Comparison of ENCODE assay signal across 13 mouse cellular contexts in the genomic region with DNA sequence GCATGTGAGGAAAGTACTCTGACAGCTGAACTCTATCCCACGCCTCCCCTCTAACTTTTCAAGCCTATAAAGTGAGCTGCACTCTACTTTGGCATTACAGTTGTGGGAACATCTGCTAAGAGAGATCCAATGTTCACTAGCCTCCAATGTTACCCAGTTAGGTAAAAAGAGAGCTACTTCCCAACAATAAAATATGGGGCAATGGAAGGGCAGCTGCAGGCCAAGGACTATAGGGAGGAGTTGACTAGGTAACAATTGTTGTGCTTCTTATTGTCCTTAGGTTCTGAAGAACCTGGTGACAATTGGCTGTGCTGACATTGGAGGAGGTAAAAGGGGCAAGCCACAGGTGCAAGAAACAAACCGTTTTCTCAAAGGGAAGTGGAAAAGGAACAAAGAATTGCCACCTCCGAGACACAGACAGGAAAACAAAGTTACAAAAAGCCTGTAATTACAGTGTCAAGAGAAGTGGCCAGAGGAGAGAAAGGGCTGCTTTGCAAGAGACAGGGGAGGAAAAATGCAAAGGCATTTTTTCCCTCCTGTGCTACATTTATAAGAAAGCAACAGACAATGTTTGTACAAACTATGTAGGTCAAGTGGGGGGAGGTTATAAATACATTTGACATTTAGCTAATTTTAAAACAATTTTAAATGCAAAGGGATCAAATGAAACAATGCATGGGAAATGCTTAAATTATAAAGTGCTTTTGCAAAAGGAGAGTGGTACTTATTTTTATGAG. TPM values are rescaled to one million over a fixed set of nuclear protein-coding genes. Genes with fewer than 3 reads are reported as not detected.
DNase-seq lines count a peak whose midpoint lies in the region; ATAC-seq and TF ChIP-seq lines count a peak whose summit lies in the region.
"Had no signal": no experiment of that assay in that cellular context is flagged by ENCODE, and none has a peak within 500 bp of the region (broad histone marks: within the 10 kb centered on the region; RNA-seq: fewer than 3 reads in every experiment).

No protein-coding gene starts in this region.

- no peak for TF ChIP-seq CTCF in lung, embryonic 14.5 days (IDR thresholded peaks at IDR 0.05; ENCODE audit: low read depth)

- ATAC-seq in heart, embryonic 15.5 days (replicated peaks; ENCODE audit: insufficient number of reproducible peaks, insufficient read depth, low FRiP score, low read depth) = no peak
- ATAC-seq in lung, embryonic 14.5 days (ENCODE audit: insufficient read depth) = peak; percentile 52
- peak; percentile 34; the same call in 1 of the 2 replicates for ATAC-seq in intestine, embryonic 15.5 days
- ATAC-seq: activated CD4-positive, CD25-positive, alpha-beta regulatory T cell, adult 4 months; hindbrain, embryonic 16.5 days had no signal

- H3K9ac ChIP-seq in heart, embryonic 15.5 days = no peak overlapping the region
- H3K9ac ChIP-seq in lung, embryonic 14.5 days = no peak overlapping the region
- no peak overlapping the region for H3K9ac ChIP-seq in intestine, embryonic 15.5 days
- H3K9ac ChIP-seq: liver, embryonic 13.5 days had no signal

- H3K27ac ChIP-seq in heart, embryonic 15.5 days = peak overlapping the region; percentile 28
- peak overlapping the region; percentile 77 for H3K27ac ChIP-seq in lung, embryonic 14.5 days (ENCODE audit: low read depth)
- peak overlapping the region; percentile 34; the same call in 1 of the 2 replicates for H3K27ac ChIP-seq in intestine, embryonic 15.5 days
- H3K27ac ChIP-seq: layer of hippocampus, adult 2 months; liver, embryonic 13.5 days had no signal

- H3K4me1 ChIP-seq in heart, embryonic 15.5 days (replicated peaks) = peaks cover 12% of the 10 kb centered on the region
- peaks cover 13% of the 10 kb centered on the region for H3K4me1 ChIP-seq in lung, embryonic 14.5 days (ENCODE audit: insufficient read depth)
- H3K4me1 ChIP-seq in intestine, embryonic 15.5 days (replicated peaks) = peaks cover 11% of the 10 kb centered on the region; the same call in 1 of the 2 replicates
- H3K4me1 ChIP-seq: liver, embryonic 13.5 days had no signal

- H3K4me2 ChIP-seq in heart, embryonic 15.5 days = no peak overlapping the region
- H3K4me2 ChIP-seq in lung, embryonic 14.5 days = no peak overlapping the region
- H3K4me2 ChIP-seq in intestine, embryonic 15.5 days (replicated peaks) = no peak overlapping the region
- H3K4me2 ChIP-seq: liver, embryonic 13.5 days had no signal

- WGBS in heart, embryonic 15.5 days = 50% methylated on average over 3 of the region's 3 CpGs
- 16% methylated on average over 3 of the region's 3 CpGs for WGBS in lung, embryonic 14.5 days
- 21% methylated on average over 3 of the region's 3 CpGs for WGBS in intestine, embryonic 15.5 days

- no peaks in the 10 kb centered on the region for H3K9me3 ChIP-seq in heart, embryonic 15.5 days (replicated peaks)
- H3K9me3 ChIP-seq in lung, embryonic 14.5 days (ENCODE audit: low read depth, low read length) = no peaks in the 10 kb centered on the region
- no peaks in the 10 kb centered on the region for H3K9me3 ChIP-seq in intestine, embryonic 15.5 days
- H3K9me3 ChIP-seq: liver, embryonic 13.5 days had no signal

- no peak overlapping the region for H3K4me3 ChIP-seq in heart, embryonic 15.5 days
- no peak overlapping the region for H3K4me3 ChIP-seq in lung, embryonic 14.5 days (ENCODE audit: low read depth, low read length)
- H3K4me3 ChIP-seq in intestine, embryonic 15.5 days (replicated peaks) = no peak overlapping the region
- H3K4me3 ChIP-seq: layer of hippocampus, adult 2 months; liver, embryonic 13.5 days had no signal

- no peaks in the 10 kb centered on the region for H3K27me3 ChIP-seq in heart, embryonic 15.5 days
- H3K27me3 ChIP-seq in lung, embryonic 14.5 days (ENCODE audit: insufficient read depth, low read length) = no peaks in the 10 kb centered on the region
- no peaks in the 10 kb centered on the region for H3K27me3 ChIP-seq in intestine, embryonic 15.5 days (replicated peaks)
- H3K27me3 ChIP-seq: liver, embryonic 13.5 days had no signal

- DNase-seq in heart, adult 8-10 months (ENCODE audit: low spot score) = no peak
- no peak for DNase-seq in lung, embryonic 14.5 days
- DNase-seq in lung, postnatal 10 days = no peak
- peak; percentile 61 to 68 for DNase-seq in thymus, postnatal 10 days (ENCODE audit: low spot score in 2 of 2)
- DNase-seq in right cerebral cortex, postnatal 36 days (ENCODE audit: low spot score in 2 of 2) = no peak
- no peak for DNase-seq in gastrocnemius, adult 18-20 months (ENCODE audit: low spot score)
- DNase-seq: cerebellum, adult 2 months; liver, embryonic 13.5 days had no signal

- H3K36me3 ChIP-seq in heart, embryonic 15.5 days = no peaks in the 10 kb centered on the region
- H3K36me3 ChIP-seq in lung, embryonic 14.5 days (ENCODE audit: insufficient read depth) = no peaks in the 10 kb centered on the region
- no peaks in the 10 kb centered on the region for H3K36me3 ChIP-seq in intestine, embryonic 15.5 days
- H3K36me3 ChIP-seq: liver, embryonic 13.5 days had no signal

RNA-seq across cellular contexts. Expression of gene Lclat1, which starts 54.1 kb away (rescaled TPM):
- polyA plus RNA-seq in heart, embryonic 15.5 days (2015; fragmentation: Nextera tagmentation; extraction: Ambion mirVana) = 35.9 and 36.3 TPM in 2 replicates
- 100 to 1,000 TPM; 101 to 145 (median 128) TPM for total RNA-seq in heart, adult 8-10 months (2022)
- 23.0 and 25.0 TPM in 2 replicates for polyA plus RNA-seq in lung, embryonic 14.5 days (2014; fragmentation: Nextera tagmentation; extraction: Ambion mirVana)
- polyA plus RNA-seq in intestine, embryonic 15.5 days (2015; fragmentation: Nextera tagmentation; extraction: Ambion mirVana) = 24.2 and 25.0 TPM in 2 replicates
- total RNA-seq in gastrocnemius, adult 18-20 months (2021) = 10 to 100 TPM; 16.6 to 21.4 TPM

Comparison
In these comparisons a context has a peak if more than half of its experiments do, and no peak if none do; other contexts are left out.
1. DNase-seq: peak in thymus, postnatal 10 days (2 of 2); none in heart, adult 8-10 months (single experiment), lung, embryonic 14.5 days (single experiment), lung, postnatal 10 days (single experiment), right cerebral cortex, postnatal 36 days (0 of 2) and gastrocnemius, adult 18-20 months (single experiment).
2. Peak in every context shown above with its lines, with median percentiles within 50 percentile points of each other: H3K27ac ChIP-seq.